Mouse (Mus musculus): ENCODE results near the gene Tmem144. TPM values are rescaled to one million over a fixed set of nuclear protein-coding genes. Genes with fewer than 3 reads are reported as not detected.

Gene Tmem144
- polyA plus RNA-seq, 1 experiment from 2014 or later: 4.9 TPM

DNA sequence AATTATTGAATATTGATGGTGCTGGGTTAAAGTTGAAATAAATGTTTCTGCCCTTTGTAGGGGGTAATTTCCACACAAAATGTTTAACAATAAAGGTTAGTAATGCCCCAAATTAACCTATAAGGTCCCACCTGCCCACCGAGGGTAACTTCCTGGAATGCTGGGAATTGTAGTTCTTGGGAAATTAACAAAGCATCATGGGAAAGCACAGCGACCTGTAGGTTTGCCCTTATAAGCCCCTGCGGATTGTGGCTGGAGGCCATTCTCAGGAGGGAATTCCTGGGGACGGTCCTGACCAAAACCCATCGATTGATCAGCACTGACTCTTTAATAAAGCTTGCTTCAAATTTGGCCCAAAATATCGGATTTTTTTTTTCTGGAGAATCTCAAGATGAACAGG is 1.9 kb downstream of the Tmem144 start:
- H3K4me2 ChIP-seq: no peak overlapping the region
- H3K4me3 ChIP-seq (ENCODE audit: low read depth, low read length): no peak overlapping the region
- peaks cover 12% of the 10 kb centered on the region for H3K4me1 ChIP-seq (replicated peaks; ENCODE audit: control insufficient read depth, insufficient read depth, low read length)
- no peaks in the 10 kb centered on the region for H3K36me3 ChIP-seq (ENCODE audit: control insufficient read depth, insufficient read depth, low read length)
- DNase-seq (ENCODE audit: low spot score) (no peak), ATAC-seq (replicated peaks; ENCODE audit: low FRiP score) (no peak)
- no peak overlapping the region for H3K9ac ChIP-seq (ENCODE audit: low read depth, low read length)
- no peak overlapping the region for H3K27ac ChIP-seq (ENCODE audit: low read depth, low read length)
- 53% methylated on average over 6 of the region's 6 CpGs for WGBS
- H3K9me3 ChIP-seq (ENCODE audit: control insufficient read depth, low read length): no peaks in the 10 kb centered on the region
- H3K27me3 ChIP-seq (replicated peaks; ENCODE audit: control insufficient read depth, insufficient read depth, low read length): no peaks in the 10 kb centered on the region

GRCm38 (mm10) chr3:79849621-79850020 is 3.0 kb downstream of the Tmem144 start:
- H3K27ac ChIP-seq (ENCODE audit: low read depth, low read length): no peak overlapping the region
- DNase-seq (ENCODE audit: low spot score) (no peak), ATAC-seq (replicated peaks; ENCODE audit: low FRiP score) (peak; percentile 58)
- no peak overlapping the region for H3K9ac ChIP-seq (ENCODE audit: low read depth, low read length)
- H3K4me3 ChIP-seq (ENCODE audit: low read depth, low read length): no peak overlapping the region
- 62% methylated on average over 2 of the region's 2 CpGs for WGBS
- peaks cover 17% of the 10 kb centered on the region for H3K4me1 ChIP-seq (replicated peaks; ENCODE audit: control insufficient read depth, insufficient read depth, low read length)
- no peaks in the 10 kb centered on the region for H3K27me3 ChIP-seq (replicated peaks; ENCODE audit: control insufficient read depth, insufficient read depth, low read length)
- no peak overlapping the region for H3K4me2 ChIP-seq
- no peaks in the 10 kb centered on the region for H3K9me3 ChIP-seq (ENCODE audit: control insufficient read depth, low read length)
- no peaks in the 10 kb centered on the region for H3K36me3 ChIP-seq (ENCODE audit: control insufficient read depth, insufficient read depth, low read length)

DNA sequence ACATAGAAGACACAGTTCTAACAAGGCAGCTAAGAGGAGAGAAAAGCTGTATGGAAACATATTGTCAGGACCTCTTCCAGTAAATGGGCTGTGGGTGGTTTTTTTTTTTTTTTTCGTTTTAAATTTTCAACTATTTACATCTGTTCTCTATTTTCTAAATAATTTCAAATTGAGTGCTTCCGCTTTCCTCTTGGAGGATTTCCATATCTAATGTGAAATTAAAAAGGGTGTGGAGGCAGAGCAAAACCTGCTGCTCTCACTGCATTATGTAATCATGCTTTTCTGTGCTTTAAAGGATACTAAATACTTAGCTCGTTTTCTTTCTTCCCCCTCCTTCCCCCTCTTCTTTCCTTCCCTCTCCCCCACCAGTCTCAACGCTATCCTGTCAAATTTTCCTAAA is 3.7 kb downstream of the Tmem144 start:
- DNase-seq (ENCODE audit: low spot score): no peak
- H3K4me1 ChIP-seq (replicated peaks; ENCODE audit: control insufficient read depth, insufficient read depth, low read length): peaks cover 18% of the 10 kb centered on the region

GRCm38 (mm10) chr3:79846633-79847032 is 5.9 kb downstream of the Tmem144 start:
- H3K9ac ChIP-seq (ENCODE audit: low read depth, low read length): no peak overlapping the region
- ATAC-seq (replicated peaks; ENCODE audit: low FRiP score): no peak
- peaks cover 13% of the 10 kb centered on the region for H3K4me1 ChIP-seq (replicated peaks; ENCODE audit: control insufficient read depth, insufficient read depth, low read length)
- H3K36me3 ChIP-seq (ENCODE audit: control insufficient read depth, insufficient read depth, low read length): no peaks in the 10 kb centered on the region
- H3K9me3 ChIP-seq (ENCODE audit: control insufficient read depth, low read length): no peaks in the 10 kb centered on the region
- H3K4me3 ChIP-seq (ENCODE audit: low read depth, low read length): no peak overlapping the region
- H3K27ac ChIP-seq (ENCODE audit: low read depth, low read length): no peak overlapping the region
- no peaks in the 10 kb centered on the region for H3K27me3 ChIP-seq (replicated peaks; ENCODE audit: control insufficient read depth, insufficient read depth, low read length)
- DNase-seq (ENCODE audit: low spot score): no peak
- 61% methylated on average over 5 of the region's 5 CpGs for WGBS
- H3K4me2 ChIP-seq: no peak overlapping the region

More for the DNA sequence above, 3.7 kb downstream of the Tmem144 start:
- Histone ChIP-seq H3K9me3 (ENCODE audit: control insufficient read depth, low read length) (no peaks in the 10 kb centered on the region), H3K27me3 (replicated peaks; ENCODE audit: control insufficient read depth, insufficient read depth, low read length) (no peaks in the 10 kb centered on the region), H3K4me2 (no peak overlapping the region), H3K36me3 (ENCODE audit: control insufficient read depth, insufficient read depth, low read length) (no peaks in the 10 kb centered on the region), H3K27ac (ENCODE audit: low read depth, low read length) (no peak overlapping the region), H3K9ac (ENCODE audit: low read depth, low read length) (no peak overlapping the region), H3K4me3 (ENCODE audit: low read depth, low read length) (no peak overlapping the region)
- ATAC-seq (replicated peaks; ENCODE audit: low FRiP score): no peak
- 53% methylated on average over 4 of the region's 4 CpGs for WGBS

DNA sequence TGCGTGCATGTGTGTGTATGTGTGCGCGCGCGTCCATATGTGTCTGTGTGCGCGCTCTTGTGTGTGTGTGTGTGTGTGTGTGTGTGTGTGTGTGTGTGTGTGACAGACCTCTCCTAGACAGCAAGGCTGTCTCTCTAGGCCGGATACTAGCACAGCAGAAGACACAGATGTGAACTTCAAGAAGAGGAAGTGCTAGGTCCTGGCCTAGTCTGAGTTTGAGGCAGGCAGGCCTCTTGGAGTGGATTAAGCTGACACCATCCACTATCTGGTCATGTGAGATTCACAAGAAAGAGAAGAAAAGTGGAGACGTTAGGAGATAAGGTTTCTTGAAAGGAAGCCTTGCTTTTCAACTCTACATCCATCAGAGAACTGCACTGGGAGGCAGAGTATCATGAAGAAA is 8.6 kb downstream of the Tmem144 start:
- Histone ChIP-seq H3K4me3 (ENCODE audit: low read depth, low read length) (no peak overlapping the region), H3K27me3 (replicated peaks; ENCODE audit: control insufficient read depth, insufficient read depth, low read length) (no peaks in the 10 kb centered on the region), H3K4me1 (replicated peaks; ENCODE audit: control insufficient read depth, insufficient read depth, low read length) (peaks cover 15% of the 10 kb centered on the region), H3K4me2 (no peak overlapping the region), H3K9ac (ENCODE audit: low read depth, low read length) (no peak overlapping the region), H3K36me3 (ENCODE audit: control insufficient read depth, insufficient read depth, low read length) (no peaks in the 10 kb centered on the region), H3K9me3 (ENCODE audit: control insufficient read depth, low read length) (no peaks in the 10 kb centered on the region), H3K27ac (ENCODE audit: low read depth, low read length) (no peak overlapping the region)
- DNase-seq (ENCODE audit: low spot score) (no peak), ATAC-seq (replicated peaks; ENCODE audit: low FRiP score) (peak; percentile 33; the same call in 1 of the 2 replicates)
- whole genome bisulfite sequencing: 73% methylated on average over 9 of the region's 9 CpGs

DNA sequence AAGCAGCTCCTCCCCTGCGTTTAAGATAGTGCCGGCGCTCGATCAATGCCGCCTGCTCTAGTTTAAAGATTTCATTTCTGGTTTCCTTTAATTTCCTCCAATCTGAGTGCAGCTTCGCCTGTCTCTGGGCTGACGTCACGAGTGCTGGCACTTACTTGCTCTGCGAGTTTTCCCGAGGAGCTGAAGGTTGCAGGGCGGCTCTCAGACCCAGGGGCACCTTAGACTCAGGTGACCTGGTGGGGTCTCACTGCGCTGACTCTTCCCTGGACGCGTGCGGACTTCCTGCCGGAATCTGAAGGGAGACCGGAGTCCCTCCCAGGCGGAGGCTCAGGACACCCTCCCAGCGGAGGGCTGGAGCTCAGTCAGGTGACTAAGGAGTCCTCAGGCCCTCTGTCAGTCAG is 10.0 kb downstream of the Tmem144 start:
- under 1% methylated on average over 19 of the region's 19 CpGs for WGBS
- peak overlapping the region; percentile 71 for H3K9ac ChIP-seq (ENCODE audit: low read depth, low read length)
- peak overlapping the region; percentile 61 for H3K4me3 ChIP-seq (ENCODE audit: low read depth, low read length)
- no peaks in the 10 kb centered on the region for H3K27me3 ChIP-seq (replicated peaks; ENCODE audit: control insufficient read depth, insufficient read depth, low read length)
- no peaks in the 10 kb centered on the region for H3K9me3 ChIP-seq (ENCODE audit: control insufficient read depth, low read length)
- no peaks in the 10 kb centered on the region for H3K36me3 ChIP-seq (ENCODE audit: control insufficient read depth, insufficient read depth, low read length)
- peak overlapping the region; percentile 76 for H3K4me2 ChIP-seq
- peak; percentile 77 for DNase-seq (ENCODE audit: low spot score)
- peak overlapping the region; percentile 71 for H3K27ac ChIP-seq (ENCODE audit: low read depth, low read length)
- peak; percentile 85 for ATAC-seq (replicated peaks; ENCODE audit: low FRiP score)
- H3K4me1 ChIP-seq (replicated peaks; ENCODE audit: control insufficient read depth, insufficient read depth, low read length): peaks cover 15% of the 10 kb centered on the region

DNA sequence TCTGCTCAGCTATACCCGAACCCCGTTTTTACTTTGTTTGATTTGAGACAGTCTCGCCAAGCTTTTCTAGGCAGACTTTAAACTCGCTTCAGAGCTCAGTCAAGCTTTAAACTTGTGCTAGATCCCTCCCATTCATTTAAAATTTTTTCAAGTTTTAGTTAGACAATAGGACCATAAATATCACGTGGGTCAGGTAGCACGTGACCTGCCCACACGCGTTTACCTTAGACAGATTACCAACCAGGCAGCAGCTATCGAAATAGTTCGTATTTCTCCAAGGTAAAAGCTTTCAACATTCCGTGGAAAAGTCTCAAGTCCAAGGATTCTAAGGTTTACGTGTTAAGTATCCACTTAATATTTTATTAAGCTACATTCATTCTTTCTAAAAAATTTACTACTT is 10.4 kb downstream of the Tmem144 start:
- peak overlapping the region; percentile 71 for H3K27ac ChIP-seq (ENCODE audit: low read depth, low read length)
- peaks cover 15% of the 10 kb centered on the region for H3K4me1 ChIP-seq (replicated peaks; ENCODE audit: control insufficient read depth, insufficient read depth, low read length)
- peak overlapping the region; percentile 71 for H3K9ac ChIP-seq (ENCODE audit: low read depth, low read length)
- WGBS: 6% methylated on average over 12 of the region's 12 CpGs
- peak; percentile 69 for ATAC-seq (replicated peaks; ENCODE audit: low FRiP score)
- DNase-seq (ENCODE audit: low spot score): peak; percentile 57
- H3K27me3 ChIP-seq (replicated peaks; ENCODE audit: control insufficient read depth, insufficient read depth, low read length): no peaks in the 10 kb centered on the region
- H3K9me3 ChIP-seq (ENCODE audit: control insufficient read depth, low read length): no peaks in the 10 kb centered on the region
- peak overlapping the region; percentile 61 for H3K4me3 ChIP-seq (ENCODE audit: low read depth, low read length)
- H3K36me3 ChIP-seq (ENCODE audit: control insufficient read depth, insufficient read depth, low read length): no peaks in the 10 kb centered on the region
- peak overlapping the region; percentile 76 for H3K4me2 ChIP-seq

DNA sequence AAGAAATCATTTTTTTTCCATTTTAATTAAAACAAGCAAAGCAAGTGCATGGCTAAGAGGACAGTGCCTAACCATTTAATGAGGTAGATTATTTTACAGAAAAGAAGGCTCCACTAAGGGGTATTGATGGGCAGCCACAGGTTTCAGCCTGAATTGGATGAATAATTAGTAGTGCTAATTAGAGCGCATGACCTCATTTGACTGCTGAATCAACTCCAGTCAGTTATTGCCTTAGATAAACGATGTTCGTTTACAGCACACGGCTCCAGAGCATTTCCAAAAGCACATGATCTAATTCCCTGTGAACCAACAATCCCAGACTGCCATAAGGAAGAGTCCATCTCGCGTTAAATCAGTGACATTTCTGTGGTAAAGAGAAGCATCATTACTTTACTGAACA is 11.1 kb downstream of the Tmem144 start:
- H3K9ac ChIP-seq (ENCODE audit: low read depth, low read length): peak overlapping the region; percentile 71; the same call in 1 of the 2 replicates
- H3K27me3 ChIP-seq (replicated peaks; ENCODE audit: control insufficient read depth, insufficient read depth, low read length): no peaks in the 10 kb centered on the region
- H3K36me3 ChIP-seq (ENCODE audit: control insufficient read depth, insufficient read depth, low read length): no peaks in the 10 kb centered on the region
- H3K4me3 ChIP-seq (ENCODE audit: low read depth, low read length): peak overlapping the region; percentile 61
- no peak overlapping the region for H3K27ac ChIP-seq (ENCODE audit: low read depth, low read length)
- 73% methylated on average over 6 of the region's 6 CpGs for WGBS
- no peak for DNase-seq (ENCODE audit: low spot score)
- H3K4me1 ChIP-seq (replicated peaks; ENCODE audit: control insufficient read depth, insufficient read depth, low read length): peaks cover 15% of the 10 kb centered on the region
- H3K4me2 ChIP-seq: peak overlapping the region; percentile 76
- H3K9me3 ChIP-seq (ENCODE audit: control insufficient read depth, low read length): no peaks in the 10 kb centered on the region
- ATAC-seq (replicated peaks; ENCODE audit: low FRiP score): no peak

DNA sequence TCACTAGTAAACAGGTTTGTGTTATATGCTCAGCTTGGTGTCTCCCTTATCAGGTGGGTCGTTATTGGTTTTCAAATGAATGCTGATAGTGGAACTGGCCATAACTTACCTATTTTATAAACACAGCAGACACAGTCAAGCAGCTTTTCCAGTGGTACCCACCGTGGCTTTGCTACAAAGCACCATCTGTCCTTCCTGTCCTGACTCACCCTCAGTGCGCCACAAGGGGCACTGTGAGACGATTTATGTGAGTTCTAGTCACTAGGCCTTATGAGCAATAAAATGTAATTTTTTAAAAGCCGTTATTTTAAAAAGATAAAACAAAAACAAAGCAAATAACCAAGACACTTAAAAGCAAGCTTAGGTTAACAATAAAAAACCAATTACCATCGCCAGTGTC is 13.8 kb downstream of the Tmem144 start:
- Histone ChIP-seq H3K9me3 (ENCODE audit: control insufficient read depth, low read length) (no peaks in the 10 kb centered on the region), H3K36me3 (ENCODE audit: control insufficient read depth, insufficient read depth, low read length) (no peaks in the 10 kb centered on the region), H3K4me2 (no peak overlapping the region), H3K4me3 (ENCODE audit: low read depth, low read length) (no peak overlapping the region), H3K27ac (ENCODE audit: low read depth, low read length) (no peak overlapping the region), H3K9ac (ENCODE audit: low read depth, low read length) (no peak overlapping the region), H3K27me3 (replicated peaks; ENCODE audit: control insufficient read depth, insufficient read depth, low read length) (no peaks in the 10 kb centered on the region), H3K4me1 (replicated peaks; ENCODE audit: control insufficient read depth, insufficient read depth, low read length) (peaks cover 9% of the 10 kb centered on the region)
- 53% methylated on average over 6 of the region's 6 CpGs for WGBS
- DNase-seq (ENCODE audit: low spot score): no peak
- ATAC-seq (replicated peaks; ENCODE audit: low FRiP score): no peak

Data from liver, embryonic 11.5 days (tissue).